Mouse (Mus musculus) olfactory bulb, adult 2 months (tissue): Measurements from ENCODE around the gene Atg5.

Source experiments
- CTCF ChIP-seq: fragments of 200-500 bp; IDR thresholded peaks from 2 replicates; pipeline ENCODE4 v1.5.1; 2012; ENCODE audit warnings: low read depth, mild to moderate bottlenecking, low read length, moderate library complexity; ENCODE audit not compliant: insufficient read depth
- POLR2A ChIP-seq: fragments of 200-500 bp; IDR thresholded peaks from 2 replicates; pipeline ENCODE4 v1.6.1; 2012; ENCODE audit warnings: mild to moderate bottlenecking, low read depth, low read length, moderate library complexity; ENCODE audit not compliant: insufficient read depth

GRCm38 (mm10) chr10:44341826-44342521, 73.8 kb downstream of the Atg5 start:
- no peak for TF ChIP-seq CTCF
- no peak for TF ChIP-seq POLR2A
